17 mouse cellular contexts compared by ENCODE assay signal in the genomic region with DNA sequence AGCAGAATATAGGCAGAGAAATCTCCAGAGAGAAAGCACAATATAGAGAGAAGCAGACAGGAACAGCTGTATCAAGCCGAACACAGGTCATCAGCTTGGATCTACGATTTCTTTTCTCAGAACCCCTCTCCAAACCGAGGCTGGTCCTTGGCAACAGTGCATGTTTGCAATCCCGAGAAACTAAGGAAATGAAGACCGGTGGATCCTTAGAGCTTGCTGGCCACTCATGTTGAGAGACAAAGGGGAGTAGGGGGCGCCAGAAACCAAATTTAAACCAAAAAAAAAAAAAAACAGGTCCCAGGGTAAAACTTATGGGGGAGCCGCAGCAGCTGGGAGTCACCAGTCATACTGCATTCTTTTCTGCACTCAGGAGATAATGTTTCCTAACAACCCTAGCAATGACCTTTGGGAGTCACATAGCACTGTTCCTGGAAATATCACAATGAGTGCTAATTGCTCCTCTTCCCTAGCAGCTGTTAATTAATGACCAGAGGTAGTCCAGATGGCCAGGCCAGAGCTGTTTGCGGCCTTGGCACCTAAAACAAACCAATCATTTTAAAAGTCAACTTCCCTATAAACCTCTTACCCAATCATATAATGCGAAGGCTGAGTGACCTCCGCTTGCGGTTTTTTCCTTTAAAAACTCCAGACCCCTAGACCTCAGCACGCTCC. TPM values are rescaled to one million over a fixed set of nuclear protein-coding genes. Genes with fewer than 3 reads are reported as not detected.
DNase-seq lines count a peak whose midpoint lies in the region; TF ChIP-seq lines count a peak whose summit lies in the region.
"Had no signal": no experiment of that assay in that cellular context is flagged by ENCODE, and none has a peak within 500 bp of the region (broad histone marks: within the 10 kb centered on the region; RNA-seq: fewer than 3 reads in every experiment).

No protein-coding gene starts in this region.

- no peak for TF ChIP-seq CTCF in gastrocnemius, adult 2 months (IDR thresholded peaks at IDR 0.05)

- DNase-seq in embryo, embryonic 10.5 days (ENCODE audit: low spot score) = peak; percentile 7
- no peak for DNase-seq in embryo, embryonic 10 days (ENCODE audit: low spot score)
- DNase-seq in ES-CJ7 (ENCODE audit: low read depth, low spot score) = peak; percentile 7
- DNase-seq in kidney, adult 8-10 months = peak; percentile 55 to 70
- DNase-seq in lung, postnatal 14 days = peak; percentile 13
- no peak for DNase-seq in gastrocnemius, adult 2 months
- no peak for DNase-seq in ovary, adult 18-20 months (ENCODE audit: low spot score)
- no peak for DNase-seq in cerebellum, adult 9-11 months
- DNase-seq: adrenal gland, postnatal 25 days; cerebellum, adult 18-20 months; heart, adult 2 months; layer of hippocampus, postnatal 36 days; right cerebral cortex, postnatal 14 days had no signal

- no peak overlapping the region for H3K27ac ChIP-seq in gastrocnemius, adult 2 months
- H3K27ac ChIP-seq: heart, adult 2 months; hindbrain, embryonic 14.5 days; lung, embryonic 15.5 days; neural tube, embryonic 12.5 days had no signal

- intact Hi-C loops in gastrocnemius, adult 2 months (cut with DNase I) = no loop called here

- H3K4me3 ChIP-seq in gastrocnemius, adult 2 months = no peak overlapping the region
- H3K4me3 ChIP-seq: embryonic facial prominence, embryonic 13.5 days; heart, adult 2 months; lung, embryonic 15.5 days; neural tube, embryonic 12.5 days had no signal

RNA-seq across cellular contexts. Expression of gene Abracl, which starts 19.0 kb away (rescaled TPM):
- 1 to 10 TPM; 2.1 to 3.2 TPM for total RNA-seq in gastrocnemius, adult 2 months (2021)

RNA-seq across cellular contexts. Expression of gene Reps1, which starts 51.6 kb away (rescaled TPM):
- 10 to 100 TPM; 22.8 to 25.3 TPM for total RNA-seq in gastrocnemius, adult 2 months (2021)

RNA-seq across cellular contexts. Expression of gene Heca, which starts 56.2 kb away (rescaled TPM):
- total RNA-seq in gastrocnemius, adult 2 months (2021) = 10 to 100 TPM; 17.1 to 18.6 TPM

Comparison
In these comparisons a context has a peak if more than half of its experiments do, and no peak if none do; other contexts are left out.
1. DNase-seq: peak in embryo, embryonic 10.5 days (single experiment), ES-CJ7 (single experiment), kidney, adult 8-10 months (2 of 2) and lung, postnatal 14 days (single experiment); none in embryo, embryonic 10 days (single experiment), gastrocnemius, adult 2 months (single experiment), ovary, adult 18-20 months (single experiment) and cerebellum, adult 9-11 months (single experiment).